Mouse (Mus musculus): Measurements from ENCODE around the gene Kifc5b. TPM values are rescaled to one million over a fixed set of nuclear protein-coding genes. Genes with fewer than 3 reads are reported as not detected.
A peak's percentile ranks its signal among the peaks of the same experiment; 100 is the strongest.
"Not testable (repeated sequence)": the region's sequence is repeated elsewhere in the genome, so short reads cannot be mapped to it uniquely, and the experiment has no call there.

The Kifc5b gene
- total RNA-seq (2021): 5.0 and 5.2 TPM in 2 replicates
- long read RNA-seq, experiment 1, partial matches to known transcripts: 2 of 8 reads
- long read RNA-seq, experiment 1, other reads (novel, unspliced or antisense): 6 of 8 reads
- long read RNA-seq, experiment 2, partial matches to known transcripts: 1 of 2 reads
- long read RNA-seq, experiment 2, other reads (novel, unspliced or antisense): 1 of 2 reads

GRCm38 (mm10) chr17:26916711-26917482, at the start of gene Kifc5b:
Kifc5b (plus strand) TSS chr17:26917091.
- peak; percentile 99 for DNase-seq

- peak; percentile 40 for DNase-seq
Measured at GRCm38 (mm10) chr17:26868756-26869155, 48.1 kb upstream of the Kifc5b start.

GRCm38 (mm10) chr17:26872870-26873269, 44.0 kb upstream of the Kifc5b start:
- no peak for DNase-seq

- DNase-seq: no peak
Measured at GRCm38 (mm10) chr17:26873502-26873901, 43.4 kb upstream of the Kifc5b start.

DNA sequence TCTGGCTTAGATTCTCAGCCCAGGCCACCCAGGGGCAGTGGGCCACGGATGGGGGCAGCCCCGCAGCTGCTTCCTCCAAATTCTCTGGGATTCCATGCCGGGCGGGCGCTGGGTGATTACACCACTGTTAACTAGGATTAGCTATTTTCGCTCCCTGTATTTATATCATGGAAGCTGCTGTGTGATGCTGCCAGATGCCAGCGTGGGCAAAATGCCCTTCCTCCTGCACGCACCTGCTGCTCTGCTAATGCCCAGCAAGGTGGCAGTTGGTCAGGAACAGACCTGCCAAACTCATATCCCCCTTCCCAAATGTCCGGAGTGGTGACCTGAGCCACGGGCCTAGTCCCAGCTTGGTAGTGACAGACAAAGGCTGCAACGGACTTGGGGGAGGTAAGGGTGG, 42.3 kb upstream of the Kifc5b start:
- DNase-seq: no peak

GRCm38 (mm10) chr17:26877927-26878326, 39.0 kb upstream of the Kifc5b start:
- DNase-seq: no peak

DNA sequence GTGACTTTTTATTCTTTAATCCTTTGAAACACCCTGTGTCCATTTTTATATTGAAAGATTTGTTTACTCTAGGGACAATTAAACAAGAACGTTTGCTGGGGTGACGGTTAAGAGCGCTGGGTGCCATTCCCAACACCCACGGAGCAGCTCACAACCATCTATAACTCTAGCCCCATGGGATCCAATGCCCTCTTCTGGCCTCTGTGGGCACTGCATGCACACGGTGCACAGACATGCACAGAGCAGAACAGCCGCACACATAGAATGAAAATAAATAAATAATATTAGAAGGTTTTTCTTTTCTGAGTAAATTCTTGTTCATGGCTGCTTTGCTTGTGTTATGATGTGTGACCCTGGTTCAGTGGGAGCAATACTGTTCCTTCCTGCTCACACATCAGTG, 37.7 kb upstream of the Kifc5b start:
- DNase-seq: no peak

DNA sequence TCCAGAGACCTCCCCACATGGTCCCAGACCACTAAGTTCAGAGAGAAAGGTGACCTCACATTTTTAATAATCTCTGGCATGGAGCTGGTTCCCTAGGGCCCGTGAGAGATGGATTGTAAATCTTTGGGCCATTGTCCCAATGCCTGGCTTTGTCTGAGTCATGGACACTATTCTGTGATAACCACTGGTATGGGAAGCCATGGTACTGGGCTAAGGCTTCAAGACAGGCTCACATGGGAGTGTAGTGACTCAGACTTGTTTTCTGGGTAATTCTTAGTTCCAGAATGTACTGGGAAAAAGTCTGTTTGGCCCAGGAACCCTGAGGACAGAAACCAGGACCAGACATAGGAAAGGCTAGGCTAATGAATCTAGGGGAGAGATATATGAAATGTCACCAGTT, 34.2 kb upstream of the Kifc5b start:
- no peak for DNase-seq

- no peak for DNase-seq
Measured at GRCm38 (mm10) chr17:26883585-26883984, 33.3 kb upstream of the Kifc5b start.

GRCm38 (mm10) chr17:26884995-26885926, 31.6 kb upstream of the Kifc5b start:
- DNase-seq: peak; percentile 93

GRCm38 (mm10) chr17:26886047-26886749, 30.7 kb upstream of the Kifc5b start:
- DNase-seq: peak; percentile 93

DNA sequence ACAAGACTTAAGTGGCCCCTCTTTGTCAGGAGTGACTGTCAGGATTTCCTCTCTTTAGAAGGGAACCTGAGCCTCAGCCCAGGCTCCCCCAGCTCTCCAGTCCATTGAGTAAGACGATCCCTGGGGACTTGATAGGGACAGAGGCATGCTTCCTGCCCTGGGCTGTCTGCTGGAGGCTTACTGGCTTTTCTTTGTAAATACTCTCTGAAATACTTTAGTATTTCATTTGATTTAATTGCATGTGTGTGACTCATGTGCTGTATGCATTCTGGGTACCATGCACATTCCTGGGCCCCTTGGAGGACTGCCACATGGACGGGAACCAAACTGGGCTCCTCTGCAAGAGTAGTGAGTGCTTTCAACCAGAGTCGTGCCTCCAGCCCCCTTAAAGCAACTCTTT, 29.0 kb upstream of the Kifc5b start:
- peak; percentile 59 for DNase-seq

- DNase-seq: no peak
Measured at GRCm38 (mm10) chr17:26892635-26893375, 24.1 kb upstream of the Kifc5b start.

- no peak for DNase-seq
Measured at GRCm38 (mm10) chr17:26893492-26893891, 23.4 kb upstream of the Kifc5b start.

DNA sequence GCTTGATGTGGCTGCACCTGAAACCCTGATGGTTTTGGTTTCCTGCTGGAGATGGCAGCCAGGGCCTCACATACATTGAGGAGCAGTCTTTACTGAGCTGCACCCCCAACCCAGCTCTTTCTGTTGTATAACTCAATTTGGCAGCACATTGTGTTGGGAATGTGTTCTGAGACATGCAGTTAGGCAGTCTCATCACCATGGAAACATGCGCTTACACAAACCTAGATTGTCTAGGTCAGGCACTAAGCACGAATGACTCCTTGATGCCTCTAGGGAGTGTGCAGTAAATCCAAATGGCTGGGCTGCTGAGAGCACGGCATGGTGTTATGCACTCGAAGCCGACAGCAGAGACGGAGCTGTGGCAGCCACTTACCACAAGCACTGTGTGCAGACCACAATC, 22.5 kb upstream of the Kifc5b start:
- DNase-seq: no peak

DNA sequence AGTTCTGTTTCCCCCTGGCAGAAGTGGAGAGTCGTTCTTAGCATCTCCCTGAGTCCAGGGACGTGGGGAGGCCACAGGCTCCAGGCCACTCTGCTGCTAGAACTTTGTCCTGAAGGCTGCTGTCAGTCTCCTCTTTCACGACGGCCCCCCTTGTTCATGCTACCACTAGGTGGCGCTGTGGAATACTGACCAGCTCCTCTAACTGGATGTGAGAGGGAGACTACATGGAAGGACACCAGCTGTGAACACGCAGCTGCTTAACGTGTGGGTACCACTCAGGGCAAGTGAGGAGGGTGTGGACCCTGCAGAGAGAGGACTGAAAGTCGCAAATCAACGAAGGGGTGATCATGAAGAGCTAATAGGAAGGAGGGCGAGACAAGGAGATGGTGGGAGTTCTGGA, 21.3 kb upstream of the Kifc5b start:
- peak; percentile 88 for DNase-seq

DNA sequence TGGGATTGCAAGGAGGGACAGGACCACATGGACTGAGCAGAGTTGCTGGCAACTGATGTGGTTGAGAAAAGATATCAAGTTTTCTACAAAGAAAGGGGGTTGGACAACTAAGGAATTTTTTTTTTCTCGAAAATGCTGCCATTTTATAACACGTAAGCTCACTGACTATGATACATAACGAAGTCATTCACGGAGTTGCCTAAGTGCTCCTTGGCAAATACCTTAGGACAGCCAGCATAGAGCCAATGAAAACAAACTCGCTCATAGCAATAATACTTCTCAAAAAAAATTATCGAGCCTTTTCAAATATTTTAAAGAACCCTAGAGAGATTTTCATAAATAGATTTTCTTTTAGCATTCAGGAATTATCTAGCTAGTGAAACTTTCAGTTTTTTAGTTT, 16.0 kb upstream of the Kifc5b start:
- no peak for DNase-seq

GRCm38 (mm10) chr17:26904320-26904719, 12.6 kb upstream of the Kifc5b start:
- no peak for DNase-seq

DNA sequence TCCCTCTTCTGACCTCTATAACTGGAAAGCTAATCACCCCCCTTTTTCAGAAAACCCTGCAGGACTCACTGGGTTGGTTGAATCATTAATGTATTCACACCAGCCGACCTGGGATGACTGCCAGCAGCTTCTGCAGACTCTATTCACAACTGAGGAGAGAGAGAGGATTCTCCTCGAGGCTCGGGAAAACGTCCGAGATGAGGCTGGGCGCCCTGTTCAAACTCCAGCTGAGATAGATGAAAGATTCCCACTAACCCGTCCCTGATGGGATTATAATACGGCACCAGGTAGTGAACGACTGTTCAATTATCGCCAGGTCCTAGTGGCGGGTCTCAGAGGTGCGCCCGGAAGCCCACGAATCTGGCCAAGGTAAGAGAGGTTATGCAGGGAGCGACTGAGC, 9.4 kb upstream of the Kifc5b start:
- not testable (repeated sequence) for DNase-seq

GRCm38 (mm10) chr17:26915248-26915647, 1.6 kb upstream of the Kifc5b start:
- DNase-seq: no peak

GRCm38 (mm10) chr17:26917560-26917959, 669 bp downstream of the Kifc5b start:
- not testable (repeated sequence) for DNase-seq

Data from adrenal gland, postnatal 14 days (tissue).